Mouse (Mus musculus): ENCODE data around the gene Ago3.

- TF ChIP-seq CTCF (conservative IDR thresholded peaks at IDR 0.05; ENCODE audit: low read length) = no peak
- TF ChIP-seq NANOG (IDR thresholded peaks at IDR 0.05; ENCODE audit: borderline replicate concordance, low read length) = no peak
Observed at GRCm38 (mm10) chr4:126288085-126288666, 141.2 kb downstream of the Ago3 start.

All from E14TG2a.4 (cell line).